Mouse (Mus musculus) forebrain, embryonic 13.5 days (tissue): ENCODE measurements around the gene Vma21. TPM values are rescaled to one million over a fixed set of nuclear protein-coding genes. Genes with fewer than 3 reads are reported as not detected.

Source experiments
- ATAC-seq: fragments of 200-750 bp; cut with Nextera tagmentation; 2 replicates; pipeline ENCODE4 v1.8.0; 2017
- H3K27ac ChIP-seq: fragments of 300-500 bp; sonication (generic); 2 replicates; pipeline ENCODE4 v1.5.1; 2015; ENCODE audit warnings: inconsistent platforms, mild to moderate bottlenecking, moderate library complexity
- H3K27me3 ChIP-seq: fragments of 300-500 bp; sonication (generic); 2 replicates; pipeline ENCODE4 v1.6.1; 2015; ENCODE audit warnings: mild to moderate bottlenecking, inconsistent platforms
- H3K36me3 ChIP-seq: fragments of 300-500 bp; sonication (generic); 2 replicates; pipeline ENCODE4 v1.6.1; 2015; ENCODE audit warnings: mild to moderate bottlenecking, inconsistent platforms; ENCODE audit not compliant: poor library complexity, severe bottlenecking
- H3K4me1 ChIP-seq: fragments of 300-500 bp; sonication (generic); 2 replicates; pipeline ENCODE4 v1.6.1; 2015; ENCODE audit warnings: inconsistent platforms
- H3K4me2 ChIP-seq: fragments of 300-500 bp; sonication (generic); 2 replicates; pipeline ENCODE4 v1.6.1; 2015; ENCODE audit warnings: inconsistent platforms, mild to moderate bottlenecking, moderate library complexity
- H3K4me3 ChIP-seq: fragments of 300-500 bp; sonication (generic); 2 replicates; pipeline ENCODE4 v1.5.1; 2015; ENCODE audit warnings: mild to moderate bottlenecking, inconsistent platforms
- H3K9ac ChIP-seq: fragments of 300-500 bp; sonication (generic); 2 replicates; pipeline ENCODE4 v1.6.1; 2015; ENCODE audit warnings: mild to moderate bottlenecking, inconsistent platforms
- H3K9me3 ChIP-seq: fragments of 300-500 bp; sonication (generic); replicated peaks from 2 replicates; pipeline ENCODE4 v1.6.1; 2016; ENCODE audit warnings: inconsistent platforms
- WGBS: fragments of 180-500 bp; shearing (Covaris S2); methylation state at CpG from one replicate; pipeline ENCODE4 v1.1.7; 2015; 5-methylcytosine and 5-hydroxymethylcytosine counted together
- polyA plus RNA-seq: library from polyadenylated mRNA; unstranded; fragments of >200 nt; fragmentation: Nextera tagmentation; extraction: Ambion mirVana; gene quantifications from 2 replicates; pipeline ENCODE4 v1.2.1, GENCODE M21; 2015

The Vma21 gene
- polyA plus RNA-seq: 51.9 and 56.8 TPM in 2 replicates

GRCm38 (mm10) chrX:71815631-71816345 is at the start of gene Vma21:
Gene Vma21, plus strand, starts transcription at chrX:71815924.
- no peaks in the 10 kb centered on the region for H3K36me3 ChIP-seq
- H3K4me3 ChIP-seq: peak within 1 kb of the TSS; percentile 63
- H3K27me3 ChIP-seq: no peaks in the 10 kb centered on the region
- H3K4me1 ChIP-seq: peaks cover 9% of the 10 kb centered on the region
- peak within 1 kb of the TSS; percentile 75 for H3K9ac ChIP-seq
- H3K9me3 ChIP-seq: no peaks in the 10 kb centered on the region
- peak within 1 kb of the TSS; percentile 82 for H3K27ac ChIP-seq
- no peak for ATAC-seq
- WGBS: 29% methylated on average over 12 of the region's 12 CpGs
- H3K4me2 ChIP-seq: peak within 1 kb of the TSS; percentile 60

GRCm38 (mm10) chrX:71767909-71768308 is 47.8 kb upstream of the Vma21 start:
- Histone ChIP-seq H3K4me1 (no peaks in the 10 kb centered on the region), H3K27me3 (no peaks in the 10 kb centered on the region), H3K9me3 (no peaks in the 10 kb centered on the region), H3K4me2 (no peak overlapping the region), H3K9ac (no peak overlapping the region), H3K4me3 (no peak overlapping the region), H3K27ac (no peak overlapping the region), H3K36me3 (no peaks in the 10 kb centered on the region)
- no peak for ATAC-seq
- WGBS: 94% methylated on average over 1 of the region's 1 CpGs

- Histone ChIP-seq H3K27ac (no peak overlapping the region), H3K27me3 (0 out of 2 replicates have a peak, but pooled peaks cover 3% of the 10 kb centered on the region), H3K9me3 (no peaks in the 10 kb centered on the region), H3K4me1 (no peaks in the 10 kb centered on the region), H3K4me3 (no peak overlapping the region), H3K4me2 (no peak overlapping the region), H3K9ac (no peak overlapping the region), H3K36me3 (no peaks in the 10 kb centered on the region)
- no peak for ATAC-seq
- WGBS: 12% methylated on average over 4 of the region's 4 CpGs
Measured at GRCm38 (mm10) chrX:71791106-71791505, 24.6 kb upstream of the Vma21 start.

- H3K9me3 ChIP-seq: no peaks in the 10 kb centered on the region
- H3K4me1 ChIP-seq: no peaks in the 10 kb centered on the region
- no peak overlapping the region for H3K4me3 ChIP-seq
- H3K27ac ChIP-seq: no peak overlapping the region
- H3K4me2 ChIP-seq: 0 out of 2 replicates have a peak overlapping the region, but pooled peaks have one; percentile 10
- ATAC-seq: peak; percentile 78; the same call in 1 of the 2 replicates
- H3K9ac ChIP-seq: no peak overlapping the region
- WGBS: 23% methylated on average over 7 of the region's 7 CpGs
- no peaks in the 10 kb centered on the region for H3K36me3 ChIP-seq
- 0 out of 2 replicates have a peak, but pooled peaks cover 3% of the 10 kb centered on the region for H3K27me3 ChIP-seq
Measured at GRCm38 (mm10) chrX:71797766-71798165, 18.0 kb upstream of the Vma21 start.

- H3K27me3 ChIP-seq: no peaks in the 10 kb centered on the region
- no peaks in the 10 kb centered on the region for H3K4me1 ChIP-seq
- no peak overlapping the region for H3K9ac ChIP-seq
- no peak for ATAC-seq
- no peak overlapping the region for H3K4me3 ChIP-seq
- H3K27ac ChIP-seq: no peak overlapping the region
- 69% methylated on average over 5 of the region's 5 CpGs for WGBS
- no peaks in the 10 kb centered on the region for H3K36me3 ChIP-seq
- H3K4me2 ChIP-seq: no peak overlapping the region
- no peaks in the 10 kb centered on the region for H3K9me3 ChIP-seq
Measured at GRCm38 (mm10) chrX:71798883-71799282, 16.8 kb upstream of the Vma21 start.

- 50% methylated on average over 5 of the region's 5 CpGs for WGBS
- peaks cover 6% of the 10 kb centered on the region for H3K4me1 ChIP-seq
- H3K9ac ChIP-seq: no peak overlapping the region
- H3K4me2 ChIP-seq: no peak overlapping the region
- ATAC-seq: no peak
- H3K9me3 ChIP-seq: no peaks in the 10 kb centered on the region
- H3K4me3 ChIP-seq: no peak overlapping the region
- H3K27ac ChIP-seq: no peak overlapping the region
- H3K27me3 ChIP-seq: no peaks in the 10 kb centered on the region
- H3K36me3 ChIP-seq: no peaks in the 10 kb centered on the region
Measured at GRCm38 (mm10) chrX:71811966-71812835, 3.5 kb upstream of the Vma21 start.

GRCm38 (mm10) chrX:71816401-71816857 is 705 bp downstream of the Vma21 start:
- Histone ChIP-seq H3K4me2 (peak overlapping the region; percentile 60), H3K4me3 (peak overlapping the region; percentile 63), H3K27me3 (no peaks in the 10 kb centered on the region), H3K4me1 (peaks cover 9% of the 10 kb centered on the region), H3K9ac (peak overlapping the region; percentile 75), H3K9me3 (no peaks in the 10 kb centered on the region), H3K36me3 (no peaks in the 10 kb centered on the region), H3K27ac (peak overlapping the region; percentile 82)
- 23% methylated on average over 47 of the region's 52 CpGs for WGBS
- ATAC-seq: peak; percentile 99

- peak overlapping the region; percentile 60 for H3K4me2 ChIP-seq
Measured at GRCm38 (mm10) chrX:71816931-71817361, 1.2 kb downstream of the Vma21 start.

GRCm38 (mm10) chrX:71838911-71839310 is 23.2 kb downstream of the Vma21 start:
- no peaks in the 10 kb centered on the region for H3K36me3 ChIP-seq
- WGBS: 35% methylated on average over 4 of the region's 4 CpGs
- H3K9ac ChIP-seq: no peak overlapping the region
- no peaks in the 10 kb centered on the region for H3K27me3 ChIP-seq
- ATAC-seq: peak; percentile 57; the same call in 1 of the 2 replicates
- no peak overlapping the region for H3K27ac ChIP-seq
- H3K4me1 ChIP-seq: no peaks in the 10 kb centered on the region
- no peak overlapping the region for H3K4me2 ChIP-seq
- no peak overlapping the region for H3K4me3 ChIP-seq
- H3K9me3 ChIP-seq: no peaks in the 10 kb centered on the region

More at GRCm38 (mm10) chrX:71816931-71817361, 1.2 kb downstream of the Vma21 start:
- H3K4me3 ChIP-seq: peak overlapping the region; percentile 63
- no peaks in the 10 kb centered on the region for H3K9me3 ChIP-seq
- H3K27me3 ChIP-seq: no peaks in the 10 kb centered on the region
- peak overlapping the region; percentile 75 for H3K9ac ChIP-seq
- 20% methylated on average over 12 of the region's 14 CpGs for WGBS
- no peak; the same call in 1 of the 2 replicates for ATAC-seq
- no peaks in the 10 kb centered on the region for H3K36me3 ChIP-seq
- H3K4me1 ChIP-seq: peaks cover 9% of the 10 kb centered on the region
- peak overlapping the region; percentile 82 for H3K27ac ChIP-seq

- H3K36me3 ChIP-seq: no peaks in the 10 kb centered on the region
- H3K9me3 ChIP-seq: no peaks in the 10 kb centered on the region
- no peak for ATAC-seq
- H3K27me3 ChIP-seq: no peaks in the 10 kb centered on the region
- no peak overlapping the region for H3K4me3 ChIP-seq
- H3K9ac ChIP-seq: no peak overlapping the region
- H3K4me1 ChIP-seq: no peaks in the 10 kb centered on the region
- 91% methylated on average over 4 of the region's 4 CpGs for WGBS
- no peak overlapping the region for H3K4me2 ChIP-seq
- no peak overlapping the region for H3K27ac ChIP-seq
Measured at GRCm38 (mm10) chrX:71846696-71847095, 31.0 kb downstream of the Vma21 start.

GRCm38 (mm10) chrX:71853798-71854197 is 38.1 kb downstream of the Vma21 start:
- Histone ChIP-seq H3K9me3 (no peaks in the 10 kb centered on the region), H3K4me2 (no peak overlapping the region), H3K27ac (no peak overlapping the region), H3K4me3 (no peak overlapping the region), H3K9ac (no peak overlapping the region), H3K4me1 (no peaks in the 10 kb centered on the region), H3K27me3 (no peaks in the 10 kb centered on the region), H3K36me3 (no peaks in the 10 kb centered on the region)
- no peak for ATAC-seq
